Mouse (Mus musculus) ES-Bruce4 (cell line): ENCODE measurements around the gene Gm21915.

Source experiments
- CTCF ChIP-seq: IDR thresholded peaks from one replicate; pipeline ENCODE4 v1.8.1; 2011; ENCODE audit warnings: low read depth, low read length
- EP300 ChIP-seq: IDR thresholded peaks from 2 replicates; pipeline ENCODE4 v1.6.1; 2011; ENCODE audit warnings: low read depth, low read length; ENCODE audit not compliant: insufficient read depth

DNA sequence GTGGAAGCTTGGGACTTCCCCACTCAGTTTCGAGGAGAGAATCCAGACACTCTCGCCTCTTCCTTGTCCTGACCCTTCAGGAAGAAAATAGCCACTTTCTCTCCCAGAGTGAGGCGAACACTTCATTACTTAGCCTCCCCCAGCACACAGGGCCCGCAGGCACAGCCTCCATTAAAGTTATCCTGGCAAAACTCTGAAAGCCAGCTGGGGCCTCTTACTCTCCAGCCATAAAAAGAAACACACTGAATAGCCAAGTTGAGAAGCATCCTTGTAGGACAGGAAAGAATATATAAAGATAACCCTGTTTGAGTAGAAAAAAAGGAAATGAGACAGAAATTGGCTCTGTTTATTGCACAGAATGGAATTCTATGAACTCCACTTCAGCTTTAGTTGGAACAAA is 8.2 kb downstream of the Gm21915 start:
- TF ChIP-seq EP300 (no peak), CTCF (no peak)
